Mouse (Mus musculus) induced T-regulatory cell, adult 2 months (primary cell): ENCODE measurements at regions not wholly inside any gene's neighbourhood (a gene's known extent, or its start where the extent isn't known, plus 50 kb on each side); places are given as distances from the start of the nearest gene placed in this dataset.

Experiments used
- DNase-seq: peaks from one replicate; pipeline ENCODE4 v3.0.0-alpha.2; 2012; ENCODE audit warnings: low read depth

- DNase-seq, result no peak
Measured at GRCm38 (mm10) chr13:85773848-85774247, 272.9 kb downstream of the Cox7c start.

- no peak for DNase-seq
Measured at GRCm38 (mm10) chr13:85771027-85771681, 275.6 kb downstream of the Cox7c start.

- no peak for DNase-seq
Measured at GRCm38 (mm10) chr13:85770538-85770937, 276.2 kb downstream of the Cox7c start.

- no peak for DNase-seq
Measured at GRCm38 (mm10) chr13:85768520-85768919, 278.2 kb downstream of the Cox7c start.

GRCm38 (mm10) chr13:85724616-85725015 lies 322.1 kb downstream of the Cox7c start:
- peak; percentile 74 for DNase-seq

DNA sequence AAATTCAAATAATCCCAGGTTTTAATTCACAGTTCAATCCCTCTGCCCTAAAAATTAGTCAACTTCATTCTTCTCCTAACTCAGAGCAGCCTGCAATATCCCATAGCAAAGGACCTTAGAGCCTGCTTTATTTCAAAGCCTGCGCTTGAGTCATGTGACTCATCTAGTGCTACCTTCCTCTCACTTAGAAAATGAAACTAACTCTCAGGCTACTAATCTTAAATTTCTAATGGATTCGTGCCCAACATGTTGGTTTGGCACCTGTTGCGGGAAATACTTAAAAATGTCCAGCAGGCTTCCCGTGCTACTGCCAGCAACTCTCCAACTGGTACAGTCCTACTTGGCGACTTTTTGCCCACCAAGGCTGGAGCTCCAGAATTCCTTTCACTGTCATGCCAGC lies 322.6 kb downstream of the Cox7c start:
- DNase-seq, result no peak

- no peak for DNase-seq
Measured at GRCm38 (mm10) chr13:85720314-85720713, 326.4 kb downstream of the Cox7c start.

- no peak for DNase-seq
Measured at GRCm38 (mm10) chr13:85715883-85716498, 330.7 kb downstream of the Cox7c start.

- DNase-seq, result no peak
Measured at GRCm38 (mm10) chr13:85692374-85692773, 354.3 kb downstream of the Cox7c start.
